Mouse (Mus musculus) spleen, adult 2 months (tissue): Measurements from ENCODE around the gene Cdc34.

ENCODE experiments used
- CTCF ChIP-seq: fragments of 200-500 bp; IDR thresholded peaks from 2 replicates; pipeline ENCODE4 v1.5.1; 2011; ENCODE audit warnings: mild to moderate bottlenecking, inconsistent platforms; ENCODE audit not compliant: insufficient read depth, insufficient read length, insufficient replicate concordance; ENCODE audit errors: extremely low read depth
- POLR2A ChIP-seq: fragments of 200-500 bp; IDR thresholded peaks from 2 replicates; pipeline ENCODE4 v1.6.1; 2011; ENCODE audit warnings: low read depth, low read length, inconsistent platforms

GRCm38 (mm10) chr10:79645711-79646110 is 36.3 kb upstream of the Cdc34 start, which contains the start of gene Odf3l2:
- no peak for TF ChIP-seq CTCF
- TF ChIP-seq POLR2A = no peak
